Mouse (Mus musculus) MEL (cell line): ENCODE measurements around the gene Wbp2. TPM values are rescaled to one million over a fixed set of nuclear protein-coding genes. Genes with fewer than 3 reads are reported as not detected.

Experiments used
- DNase-seq: peaks from one replicate; pipeline ENCODE4 v3.0.0; 2011; ENCODE audit warnings: low read depth, low spot score
- H3K27ac ChIP-seq: 2 replicates; pipeline ENCODE4 v1.5.1; 2012; ENCODE audit warnings: low read depth, mild to moderate bottlenecking, control low read depth, low read length, moderate library complexity; ENCODE audit not compliant: control insufficient read depth
- H3K27me3 ChIP-seq, 2 experiments: fragments of 150-350 bp in 1 of 2; sonication (generic) in 1 of 2; 2 replicates each; pipeline ENCODE4 v1.6.1; 2012; ENCODE audit warnings: low read length in 2 of 2, mild to moderate bottlenecking in 2 of 2, improper control_type of control experiment in 1 of 2, moderate library complexity in 1 of 2; ENCODE audit not compliant: insufficient read depth in 2 of 2, control insufficient read depth in 1 of 2
- H3K36me3 ChIP-seq, 2 experiments: 2 replicates each; pipeline ENCODE4 v1.6.1; 2012 to 2014; ENCODE audit warnings: low read length in 2 of 2, improper control_type of control experiment in 1 of 2, inconsistent platforms in 1 of 2, mild to moderate bottlenecking in 1 of 2; ENCODE audit not compliant: insufficient read depth in 2 of 2, control insufficient read depth in 1 of 2
- H3K4me1 ChIP-seq, 2 experiments: fragments of 150-350 bp in 1 of 2; sonication (generic) in 1 of 2; 2 replicates each; pipeline ENCODE4 v1.6.1; 2012; ENCODE audit warnings: low read length in 2 of 2, improper control_type of control experiment in 1 of 2, mild to moderate bottlenecking in 1 of 2; ENCODE audit not compliant: insufficient read depth in 2 of 2, control insufficient read depth in 1 of 2
- H3K4me3 ChIP-seq, 2 experiments: fragments of 150-350 bp in 1 of 2; sonication (generic) in 1 of 2; 2 replicates each; pipeline ENCODE4 v1.5.1; 2012; ENCODE audit warnings: low read depth in 2 of 2, low read length in 2 of 2, mild to moderate bottlenecking in 2 of 2, moderate library complexity in 2 of 2, control low read depth in 1 of 2, improper control_type of control experiment in 1 of 2; ENCODE audit not compliant: control insufficient read depth in 1 of 2, insufficient read depth in 1 of 2
- H3K79me2 ChIP-seq: 2 replicates; pipeline ENCODE4 v1.6.1; 2012; ENCODE audit warnings: mild to moderate bottlenecking, low read length, moderate library complexity; ENCODE audit not compliant: control insufficient read depth, poor library complexity, insufficient read depth
- H3K9ac ChIP-seq: 2 replicates; pipeline ENCODE4 v1.6.1; 2012; ENCODE audit warnings: low read depth, mild to moderate bottlenecking, control low read depth, low read length, moderate library complexity; ENCODE audit not compliant: control insufficient read depth, poor library complexity, severe bottlenecking
- H3K9me3 ChIP-seq: fragments of 150-350 bp; sonication (generic); replicated peaks from 2 replicates; pipeline ENCODE4 v1.6.1; 2012; ENCODE audit warnings: mild to moderate bottlenecking, low read length, improper control_type of control experiment, moderate library complexity; ENCODE audit not compliant: insufficient read depth
- BHLHE40 ChIP-seq: IDR thresholded peaks from 2 replicates; pipeline ENCODE4 v1.6.1; 2012; ENCODE audit warnings: low read depth, mild to moderate bottlenecking, inconsistent platforms, low read length, improper control_type of control experiment, borderline replicate concordance
- CHD2 ChIP-seq: IDR thresholded peaks from 2 replicates; pipeline ENCODE4 v1.6.1; 2011; ENCODE audit warnings: low read length, improper control_type of control experiment
- CTCF ChIP-seq, 3 experiments: IDR thresholded peaks in 2 of 3; conservative IDR thresholded peaks in 1 of 3; 2 replicates each; pipeline ENCODE4 v1.5.1; 2011 to 2012; ENCODE audit warnings: low read length in 3 of 3, low read depth in 2 of 3, mild to moderate bottlenecking in 2 of 3, improper control_type of control experiment in 1 of 3, inconsistent platforms in 1 of 3, mixed read lengths in 1 of 3, moderate library complexity in 1 of 3; ENCODE audit not compliant: control insufficient read depth in 1 of 3, insufficient read depth in 1 of 3, poor library complexity in 1 of 3, severe bottlenecking in 1 of 3
- E2F4 ChIP-seq: IDR thresholded peaks from 2 replicates; pipeline ENCODE4 v1.6.1; 2011; ENCODE audit warnings: low read depth, low read length, improper control_type of control experiment, borderline replicate concordance
- ELF1 ChIP-seq: IDR thresholded peaks from 2 replicates; pipeline ENCODE4 v1.6.1; 2014; ENCODE audit warnings: low read depth, mild to moderate bottlenecking, inconsistent platforms, low read length, improper control_type of control experiment, moderate library complexity
- EP300 ChIP-seq, 2 experiments: IDR thresholded peaks; 2 replicates each; pipeline ENCODE4 v1.6.1; 2011; ENCODE audit warnings: improper control_type of control experiment in 2 of 2, low read length in 2 of 2, low read depth in 1 of 2, mild to moderate bottlenecking in 1 of 2
- ETS1 ChIP-seq: IDR thresholded peaks from 2 replicates; pipeline ENCODE4 v1.6.1; 2012; ENCODE audit warnings: low read depth, mild to moderate bottlenecking, inconsistent platforms, low read length, improper control_type of control experiment, moderate library complexity
- GABPA ChIP-seq: IDR thresholded peaks from 2 replicates; pipeline ENCODE4 v1.6.1; 2012; ENCODE audit warnings: low read depth, mild to moderate bottlenecking, inconsistent platforms, low read length, improper control_type of control experiment, moderate library complexity
- GATA1 ChIP-seq: IDR thresholded peaks from 2 replicates; pipeline ENCODE4 v1.6.1; 2011; ENCODE audit warnings: low read depth, low read length, improper control_type of control experiment
- HCFC1 ChIP-seq: IDR thresholded peaks from 2 replicates; pipeline ENCODE4 v1.6.1; 2012; ENCODE audit warnings: low read depth, mild to moderate bottlenecking, inconsistent platforms, low read length, improper control_type of control experiment, moderate library complexity
- KAT2A ChIP-seq: conservative IDR thresholded peaks from 2 replicates; pipeline ENCODE4 v1.6.1; 2012; ENCODE audit warnings: low read depth, low read length, improper control_type of control experiment, inconsistent platforms
- MAFK ChIP-seq: IDR thresholded peaks from 2 replicates; pipeline ENCODE4 v1.6.1; 2011; ENCODE audit warnings: low read depth, mild to moderate bottlenecking, low read length, improper control_type of control experiment, borderline replicate concordance
- MAX ChIP-seq: IDR thresholded peaks from 2 replicates; pipeline ENCODE4 v1.6.1; 2011; ENCODE audit warnings: low read length, improper control_type of control experiment
- MAZ ChIP-seq: IDR thresholded peaks from 2 replicates; pipeline ENCODE4 v1.6.1; 2012; ENCODE audit warnings: low read depth, mild to moderate bottlenecking, inconsistent platforms, low read length, improper control_type of control experiment
- MEF2A ChIP-seq: IDR thresholded peaks from 2 replicates; pipeline ENCODE4 v1.6.1; 2014; ENCODE audit warnings: low read depth, mild to moderate bottlenecking, inconsistent platforms, low read length, improper control_type of control experiment; ENCODE audit not compliant: poor library complexity, insufficient replicate concordance, severe bottlenecking; ENCODE audit errors: extremely low read depth
- MXI1 ChIP-seq: IDR thresholded peaks from 2 replicates; pipeline ENCODE4 v1.6.1; 2011; ENCODE audit warnings: mild to moderate bottlenecking, low read depth, low read length, improper control_type of control experiment
- MYC ChIP-seq: IDR thresholded peaks from 2 replicates; pipeline ENCODE4 v1.6.1; 2011; ENCODE audit warnings: low read depth, mild to moderate bottlenecking, low read length, improper control_type of control experiment, moderate library complexity
- NELFE ChIP-seq: IDR thresholded peaks from 2 replicates; pipeline ENCODE4 v1.6.1; 2011; ENCODE audit warnings: low read depth, low read length, improper control_type of control experiment
- NRF1 ChIP-seq: IDR thresholded peaks from 2 replicates; pipeline ENCODE4 v1.6.1; 2014; ENCODE audit warnings: low read depth, mild to moderate bottlenecking, inconsistent platforms, low read length, improper control_type of control experiment, moderate library complexity; ENCODE audit not compliant: poor library complexity, insufficient read depth, severe bottlenecking
- POLR2A ChIP-seq, 2 experiments: IDR thresholded peaks; 2 replicates each; pipeline ENCODE4 v1.6.1; 2011 to 2012; ENCODE audit warnings: low read length in 2 of 2, mild to moderate bottlenecking in 2 of 2, control low read depth in 1 of 2, improper control_type of control experiment in 1 of 2, low read depth in 1 of 2, moderate library complexity in 1 of 2; ENCODE audit not compliant: control insufficient read depth in 1 of 2, insufficient read depth in 1 of 2, poor library complexity in 1 of 2
- POLR2AphosphoS2 ChIP-seq: IDR thresholded peaks from 2 replicates; pipeline ENCODE4 v1.6.1; 2011; ENCODE audit warnings: low read length, improper control_type of control experiment
- POLR2AphosphoS5 ChIP-seq: IDR thresholded peaks from 2 replicates; pipeline ENCODE4 v1.6.1; 2012; ENCODE audit warnings: low read depth, borderline replicate concordance, mild to moderate bottlenecking, inconsistent platforms, low read length, moderate library complexity, mixed read lengths
- RCOR1 ChIP-seq: IDR thresholded peaks from 2 replicates; pipeline ENCODE4 v1.6.1; 2012; ENCODE audit warnings: low read depth, mild to moderate bottlenecking, inconsistent platforms, low read length, improper control_type of control experiment
- SIN3A ChIP-seq: IDR thresholded peaks from 2 replicates; pipeline ENCODE4 v1.6.1; 2012; ENCODE audit warnings: low read length, improper control_type of control experiment, inconsistent platforms
- TAL1 ChIP-seq: IDR thresholded peaks from 2 replicates; pipeline ENCODE4 v1.6.1; 2012; ENCODE audit warnings: mild to moderate bottlenecking, inconsistent platforms, low read length, moderate library complexity, mixed read lengths
- TBP ChIP-seq: IDR thresholded peaks from 2 replicates; pipeline ENCODE4 v1.8.0; 2011; ENCODE audit warnings: low read depth, low read length, improper control_type of control experiment
- TCF12 ChIP-seq: IDR thresholded peaks from 2 replicates; pipeline ENCODE4 v1.6.1; 2014; ENCODE audit warnings: low read depth, mild to moderate bottlenecking, inconsistent platforms, low read length, improper control_type of control experiment, moderate library complexity
- UBTF ChIP-seq: IDR thresholded peaks from 2 replicates; pipeline ENCODE4 v1.6.1; 2012; ENCODE audit warnings: low read depth, mild to moderate bottlenecking, inconsistent platforms, low read length, improper control_type of control experiment, moderate library complexity, borderline replicate concordance; ENCODE audit not compliant: insufficient read depth
- USF1 ChIP-seq: IDR thresholded peaks from 2 replicates; pipeline ENCODE4 v1.6.1; 2014; ENCODE audit warnings: low read depth, mild to moderate bottlenecking, inconsistent platforms, low read length, improper control_type of control experiment, moderate library complexity
- USF2 ChIP-seq, 2 experiments: IDR thresholded peaks; 2 replicates each; pipeline ENCODE4 v1.6.1; 2011 to 2012; ENCODE audit warnings: improper control_type of control experiment in 2 of 2, low read length in 2 of 2, borderline replicate concordance in 1 of 2, inconsistent platforms in 1 of 2, low read depth in 1 of 2, mild to moderate bottlenecking in 1 of 2; ENCODE audit not compliant: insufficient read depth in 1 of 2
- ZMIZ1 ChIP-seq: IDR thresholded peaks from 2 replicates; pipeline ENCODE4 v1.6.1; 2012; ENCODE audit warnings: low read depth, mild to moderate bottlenecking, inconsistent platforms, low read length, improper control_type of control experiment, moderate library complexity
- polyA plus RNA-seq, 2 experiments: library from polyadenylated mRNA; stranded (reverse) in 1 of 2; unstranded in 1 of 2; fragments of >175 nt in 1 of 2; fragments of >200 nt in 1 of 2; gene quantifications; 2 replicates each; pipeline versions ENCODE4 v1.2.1 to v1.2.4; 2012; ENCODE audit warnings: low replicate concordance in 2 of 2, low read depth in 1 of 2; ENCODE audit not compliant: insufficient read length in 2 of 2, insufficient read depth in 1 of 2, missing spikeins in 1 of 2
- total RNA-seq: library from RNA; depleted of rRNA; stranded (reverse); fragments of 300-350 nt; gene quantifications from 2 replicates; pipeline ENCODE4 v1.2.3, GENCODE M21; 2012; rRNA removed

Gene Wbp2
- total RNA-seq, result 16.5 and 19.4 TPM in 2 replicates
- 10 to 100 TPM in 1 of 2 experiments, not detected in 1; 75.8 TPM for polyA plus RNA-seq

- peaks cover 0 to 36% of the 10 kb centered on the region in 2 experiments; a peak in 2 of 4 replicates for H3K36me3 ChIP-seq
- no peaks in the 10 kb centered on the region for H3K9me3 ChIP-seq
- peaks cover 10 to 39% of the 10 kb centered on the region in 2 experiments for H3K4me1 ChIP-seq
Measured at GRCm38 (mm10) chr11:116086258-116087193, at the start of gene Wbp2. Gene Wbp2 (minus strand): TSS chr11:116086995.

GRCm38 (mm10) chr11:116134171-116134570, 47.4 kb upstream of the Wbp2 start:
- no peak overlapping the region for H3K4me3 ChIP-seq
- H3K27me3 ChIP-seq, result no peaks in the 10 kb centered on the region
- peaks cover 0 to 9% of the 10 kb centered on the region in 2 experiments; a peak in 2 of 4 replicates for H3K36me3 ChIP-seq
- DNase-seq, result no peak
- no peak overlapping the region for H3K27ac ChIP-seq
- H3K79me2 ChIP-seq, result peaks cover 33% of the 10 kb centered on the region
- peaks cover 0 to 18% of the 10 kb centered on the region in 2 experiments; a peak in 2 of 4 replicates for H3K4me1 ChIP-seq
- no peak overlapping the region for H3K9ac ChIP-seq
- H3K9me3 ChIP-seq, result no peaks in the 10 kb centered on the region
- no peak for TF ChIP-seq ELF1

More at GRCm38 (mm10) chr11:116086258-116087193, at the start of gene Wbp2:
- Histone ChIP-seq H3K27me3 (no peaks in the 10 kb centered on the region), H3K79me2 (peaks cover 9% of the 10 kb centered on the region), H3K27ac (peak within 1 kb of the TSS; percentile 93), H3K9ac (peak within 1 kb of the TSS; percentile 86), H3K4me3 (peak within 1 kb of the TSS; percentile 53 to 78)
- DNase-seq, result peak; percentile 100
- TF ChIP-seq RCOR1 (no peak), TAL1 (no peak), CHD2 (peak; percentile 54; the same call in 1 of the 2 replicates), USF2 (IDR thresholded peaks at IDR 0.05; ENCODE audit: borderline replicate concordance in 1 of 2, insufficient read depth in 1 of 2, low read depth in 1 of 2, low read length in 2 of 2) (peak; percentile 89 to 97), EP300 (IDR thresholded peaks at IDR 0.05; ENCODE audit: low read depth in 1 of 2, low read length in 2 of 2) (peak in 1 of 2 experiments; percentile 21; a peak in 1 of 4 replicates), E2F4 (peak; percentile 72), HCFC1 (peak; percentile 98), ETS1 (peak; percentile 69), NRF1 (peak; percentile 99), USF1 (peak; percentile 100), MAZ (peak; percentile 89), GATA1 (no peak), MXI1 (peak; percentile 75), MEF2A (no peak), KAT2A (peak; percentile 98), MYC (peak; percentile 93), GABPA (no peak), BHLHE40 (peak; percentile 93), MAX (peak; percentile 99), SIN3A (peak; percentile 80), ELF1 (peak; percentile 74), TCF12 (peak; percentile 75), ZMIZ1 (no peak), POLR2A (IDR thresholded peaks at IDR 0.05; ENCODE audit: control insufficient read depth in 1 of 2, insufficient read depth in 1 of 2, low read depth in 1 of 2, low read length in 2 of 2, poor library complexity in 1 of 2) (peak; percentile 59 to 81), TBP (peak; percentile 49; the same call in 1 of the 2 replicates), UBTF (no peak), CTCF (IDR thresholded peaks at IDR 0.05 in 2 of 3, conservative IDR thresholded peaks at IDR 0.05 in 1 of 3; ENCODE audit: control insufficient read depth in 1 of 3, insufficient read depth in 1 of 3, low read depth in 2 of 3, low read length in 3 of 3, poor library complexity in 1 of 3, severe bottlenecking in 1 of 3) (no peak), POLR2AphosphoS2 (no peak; the same call in 1 of the 2 replicates), NELFE (peak; percentile 76), POLR2AphosphoS5 (no peak), MAFK (no peak)
